Mouse (Mus musculus) layer of hippocampus, adult 9-10 months (tissue): ENCODE measurements around the gene Ckmt2.

Experiments used
- DNase-seq: peaks from one replicate; pipeline ENCODE4 v3.0.0; 2022; ENCODE audit warnings: low spot score

The Ckmt2 gene

GRCm38 (mm10) chr13:91873734-91874329 lies 2.9 kb downstream of the Ckmt2 start:
- no peak for DNase-seq

GRCm38 (mm10) chr13:91868577-91868976 lies 8.1 kb downstream of the Ckmt2 start:
- no peak for DNase-seq

- DNase-seq: no peak
Observed at GRCm38 (mm10) chr13:91858835-91859234, 17.9 kb downstream of the Ckmt2 start.

GRCm38 (mm10) chr13:91857427-91857826 lies 19.3 kb downstream of the Ckmt2 start:
- DNase-seq: no peak

- DNase-seq: no peak
Observed at GRCm38 (mm10) chr13:91854412-91854811, 22.3 kb downstream of the Ckmt2 start.

- DNase-seq: no peak
Observed at GRCm38 (mm10) chr13:91827876-91828275, 48.8 kb downstream of the Ckmt2 start.

- DNase-seq: no peak
Observed at GRCm38 (mm10) chr13:91826066-91826465, 50.6 kb downstream of the Ckmt2 start.

- DNase-seq: no peak
Observed at GRCm38 (mm10) chr13:91824845-91825550, 51.7 kb downstream of the Ckmt2 start.

- DNase-seq: no peak
Observed at GRCm38 (mm10) chr13:91823735-91824134, 53.0 kb downstream of the Ckmt2 start.

- no peak for DNase-seq
Observed at GRCm38 (mm10) chr13:91814670-91815069, 62.0 kb downstream of the Ckmt2 start.

GRCm38 (mm10) chr13:91809476-91809875 lies 67.2 kb downstream of the Ckmt2 start:
- DNase-seq: peak; percentile 12

GRCm38 (mm10) chr13:91807874-91808575 lies 68.7 kb downstream of the Ckmt2 start:
- no peak for DNase-seq

GRCm38 (mm10) chr13:91807155-91807839 lies 69.4 kb downstream of the Ckmt2 start, which contains the start of gene Zcchc9:
Zcchc9 (minus strand) TSS chr13:91807705.
- peak; percentile 84 for DNase-seq
